ENCODE assay signal across 20 mouse cellular contexts in the genomic region with DNA sequence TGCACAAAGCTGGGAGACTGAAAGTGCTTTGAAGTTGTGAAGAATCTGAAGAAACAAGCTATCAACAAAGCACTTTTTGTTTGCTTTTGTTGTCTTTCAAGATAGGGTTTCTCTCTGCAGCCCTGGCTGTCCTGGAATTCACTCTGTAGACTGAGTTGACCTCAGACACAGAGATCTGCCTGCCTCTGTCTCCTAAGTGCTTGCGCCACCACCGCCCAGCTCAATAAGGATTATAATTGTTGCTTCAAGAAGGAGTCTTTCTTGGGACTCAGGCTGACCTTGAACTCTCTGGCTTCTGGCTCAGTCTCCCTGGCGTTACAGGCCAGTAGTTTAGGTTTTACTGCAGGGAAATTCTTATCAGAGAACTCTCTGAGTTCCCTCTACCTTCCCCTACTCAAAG. TPM values are rescaled to one million over a fixed set of nuclear protein-coding genes. Genes with fewer than 3 reads are reported as not detected.
A peak's percentile ranks its signal among the peaks of the same experiment; 100 is the strongest.
DNase-seq lines count a peak whose midpoint lies in the region; ATAC-seq lines count a peak whose summit lies in the region.
"Had no signal": no experiment of that assay in that cellular context is flagged by ENCODE, and none has a peak within 500 bp of the region (broad histone marks: within the 10 kb centered on the region; RNA-seq: fewer than 3 reads in every experiment).

No protein-coding gene starts in this region.

- no peaks in the 10 kb centered on the region for H3K36me3 ChIP-seq in forebrain, embryonic 10.5 days (replicated peaks)
- H3K36me3 ChIP-seq in forebrain, embryonic 12.5 days (replicated peaks) = no peaks in the 10 kb centered on the region
- no peaks in the 10 kb centered on the region for H3K36me3 ChIP-seq in kidney, embryonic 14.5 days (ENCODE audit: control insufficient read depth, insufficient read depth, low read length)
- 0 out of 2 replicates have a peak, but pooled peaks cover 1% of the 10 kb centered on the region for H3K36me3 ChIP-seq in liver, embryonic 13.5 days
- H3K36me3 ChIP-seq in liver, embryonic 11.5 days (ENCODE audit: control insufficient read depth, insufficient read depth, low read length) = no peaks in the 10 kb centered on the region
- no peaks in the 10 kb centered on the region for H3K36me3 ChIP-seq in neural tube, embryonic 15.5 days
- H3K36me3 ChIP-seq: limb, embryonic 12.5 days; midbrain, embryonic 12.5 days; stomach, embryonic 15.5 days had no signal

- ATAC-seq in forebrain, embryonic 12.5 days (ENCODE audit: low FRiP score) = no peak
- no peak for ATAC-seq in kidney, embryonic 14.5 days (ENCODE audit: low FRiP score, low TSS enrichment)
- no peak for ATAC-seq in liver, embryonic 13.5 days (ENCODE audit: low read depth)
- no peak for ATAC-seq in liver, embryonic 11.5 days (replicated peaks; ENCODE audit: low FRiP score)
- ATAC-seq in neural tube, embryonic 15.5 days (ENCODE audit: low FRiP score) = no peak
- ATAC-seq: forebrain, embryonic 13.5 days had no signal

- 94% methylated on average over 3 of the region's 3 CpGs for WGBS in forebrain, embryonic 10.5 days
- 85% methylated on average over 3 of the region's 3 CpGs for WGBS in forebrain, embryonic 12.5 days
- WGBS in kidney, embryonic 14.5 days = 83% methylated on average over 3 of the region's 3 CpGs
- 64% methylated on average over 3 of the region's 3 CpGs for WGBS in liver, embryonic 13.5 days (ENCODE audit: insufficient replicate concordance)
- 80% methylated on average over 3 of the region's 3 CpGs for WGBS in liver, embryonic 11.5 days
- WGBS in neural tube, embryonic 15.5 days = 89% methylated on average over 3 of the region's 3 CpGs

- H3K9ac ChIP-seq in forebrain, embryonic 12.5 days = no peak overlapping the region
- H3K9ac ChIP-seq in kidney, embryonic 14.5 days (ENCODE audit: low read depth, low read length) = no peak overlapping the region
- H3K9ac ChIP-seq in liver, embryonic 13.5 days = no peak overlapping the region
- H3K9ac ChIP-seq in liver, embryonic 11.5 days (ENCODE audit: low read depth, low read length) = no peak overlapping the region
- H3K9ac ChIP-seq in neural tube, embryonic 15.5 days (replicated peaks) = no peak overlapping the region
- H3K9ac ChIP-seq: forebrain, embryonic 13.5 days; hindbrain, embryonic 14.5 days; limb, embryonic 12.5 days; midbrain, embryonic 12.5 days; stomach, embryonic 15.5 days had no signal

- H3K9me3 ChIP-seq in forebrain, embryonic 10.5 days = no peaks in the 10 kb centered on the region
- no peaks in the 10 kb centered on the region for H3K9me3 ChIP-seq in forebrain, embryonic 12.5 days
- no peaks in the 10 kb centered on the region for H3K9me3 ChIP-seq in kidney, embryonic 14.5 days (ENCODE audit: control insufficient read depth, low read length)
- no peaks in the 10 kb centered on the region for H3K9me3 ChIP-seq in liver, embryonic 13.5 days (replicated peaks)
- no peaks in the 10 kb centered on the region for H3K9me3 ChIP-seq in liver, embryonic 11.5 days (ENCODE audit: control insufficient read depth, low read length)
- H3K9me3 ChIP-seq in neural tube, embryonic 15.5 days (replicated peaks) = no peaks in the 10 kb centered on the region
- H3K9me3 ChIP-seq: forebrain, embryonic 13.5 days; limb, embryonic 12.5 days; midbrain, embryonic 12.5 days; stomach, embryonic 15.5 days had no signal

- peaks cover 36% of the 10 kb centered on the region for H3K4me1 ChIP-seq in forebrain, embryonic 10.5 days
- peaks cover 18% of the 10 kb centered on the region for H3K4me1 ChIP-seq in forebrain, embryonic 12.5 days
- peaks cover 19% of the 10 kb centered on the region; the same call in 1 of the 2 replicates for H3K4me1 ChIP-seq in kidney, embryonic 14.5 days (ENCODE audit: control insufficient read depth, insufficient read depth, low read length)
- peaks cover 63% of the 10 kb centered on the region for H3K4me1 ChIP-seq in liver, embryonic 13.5 days (replicated peaks)
- peaks cover 19% of the 10 kb centered on the region for H3K4me1 ChIP-seq in liver, embryonic 11.5 days (replicated peaks; ENCODE audit: control insufficient read depth, insufficient read depth, low read length)
- H3K4me1 ChIP-seq in neural tube, embryonic 15.5 days = peaks cover 23% of the 10 kb centered on the region

- no peak overlapping the region for H3K4me2 ChIP-seq in forebrain, embryonic 12.5 days
- no peak overlapping the region for H3K4me2 ChIP-seq in kidney, embryonic 14.5 days (replicated peaks; ENCODE audit: low read depth, low read length)
- no peak overlapping the region for H3K4me2 ChIP-seq in liver, embryonic 13.5 days
- H3K4me2 ChIP-seq in liver, embryonic 11.5 days = no peak overlapping the region
- H3K4me2 ChIP-seq in neural tube, embryonic 15.5 days = no peak overlapping the region
- H3K4me2 ChIP-seq: forebrain, embryonic 13.5 days; hindbrain, embryonic 14.5 days; limb, embryonic 12.5 days; midbrain, embryonic 12.5 days; stomach, embryonic 15.5 days had no signal

- no peak overlapping the region for H3K4me3 ChIP-seq in forebrain, embryonic 10.5 days
- H3K4me3 ChIP-seq in forebrain, embryonic 12.5 days (replicated peaks) = no peak overlapping the region
- no peak overlapping the region for H3K4me3 ChIP-seq in kidney, embryonic 14.5 days (ENCODE audit: low read length)
- H3K4me3 ChIP-seq in liver, embryonic 13.5 days (replicated peaks) = no peak overlapping the region
- no peak overlapping the region for H3K4me3 ChIP-seq in liver, embryonic 11.5 days (ENCODE audit: low read depth, low read length)
- no peak overlapping the region for H3K4me3 ChIP-seq in neural tube, embryonic 15.5 days (replicated peaks)
- H3K4me3 ChIP-seq: forebrain, embryonic 13.5 days; gastrocnemius, adult 2 months; limb, embryonic 12.5 days; midbrain, embryonic 12.5 days; stomach, embryonic 15.5 days had no signal

- DNase-seq in forebrain, embryonic 10.5 days (ENCODE audit: extremely low spot score, low spot score) = no peak
- DNase-seq in kidney, postnatal 36 days = no peak
- no peak for DNase-seq in liver, embryonic 13.5 days
- DNase-seq in liver, embryonic 11.5 days (ENCODE audit: low spot score) = no peak
- no peak for DNase-seq in cerebellum, adult 18-20 months
- DNase-seq: adrenal gland, adult 8-10 months; cerebellum, adult 11-12 months; cerebellum, postnatal 14 days; gastrocnemius, adult 2 months; heart, postnatal 4 days; kidney, postnatal 10 days; lung, adult 2 months had no signal

- H3K27ac ChIP-seq in forebrain, embryonic 10.5 days = 0 out of 2 replicates have a peak overlapping the region, but pooled peaks have one; percentile 13
- H3K27ac ChIP-seq in forebrain, embryonic 12.5 days = no peak overlapping the region
- peak overlapping the region; percentile 57; the same call in 1 of the 2 replicates for H3K27ac ChIP-seq in kidney, embryonic 14.5 days (ENCODE audit: low read depth, low read length)
- H3K27ac ChIP-seq in liver, embryonic 13.5 days = peak overlapping the region; percentile 91
- no peak overlapping the region for H3K27ac ChIP-seq in liver, embryonic 11.5 days (ENCODE audit: low read depth, low read length)
- H3K27ac ChIP-seq in neural tube, embryonic 15.5 days (replicated peaks) = no peak overlapping the region
- H3K27ac ChIP-seq: forebrain, embryonic 13.5 days; hindbrain, embryonic 14.5 days; limb, embryonic 12.5 days; midbrain, embryonic 12.5 days; stomach, embryonic 15.5 days had no signal

- H3K27me3 ChIP-seq in forebrain, embryonic 10.5 days (ENCODE audit: poor library complexity, severe bottlenecking) = no peaks in the 10 kb centered on the region
- no peaks in the 10 kb centered on the region for H3K27me3 ChIP-seq in forebrain, embryonic 12.5 days
- H3K27me3 ChIP-seq in kidney, embryonic 14.5 days (ENCODE audit: control insufficient read depth, insufficient read depth, low read length) = no peaks in the 10 kb centered on the region
- H3K27me3 ChIP-seq in liver, embryonic 13.5 days = no peaks in the 10 kb centered on the region
- H3K27me3 ChIP-seq in liver, embryonic 11.5 days (replicated peaks; ENCODE audit: control insufficient read depth, insufficient read depth, low read length) = no peaks in the 10 kb centered on the region
- no peaks in the 10 kb centered on the region for H3K27me3 ChIP-seq in neural tube, embryonic 15.5 days (replicated peaks)
- H3K27me3 ChIP-seq: forebrain, embryonic 13.5 days; limb, embryonic 12.5 days; midbrain, embryonic 12.5 days; stomach, embryonic 15.5 days had no signal

RNA-seq across cellular contexts. Expression of a gene that starts 2.8 kb away (rescaled TPM):
- 76.9 and 82.3 TPM in 2 replicates for polyA plus RNA-seq in forebrain, embryonic 10.5 days (2016; fragmentation: Nextera tagmentation; extraction: Ambion mirVana)
- polyA plus RNA-seq in forebrain, embryonic 12.5 days (2016; fragmentation: Nextera tagmentation; extraction: Ambion mirVana) = 107 and 108 TPM in 2 replicates
- polyA plus RNA-seq in kidney, embryonic 14.5 days (2014; fragmentation: Nextera tagmentation; extraction: Ambion mirVana) = 97.8 and 143 TPM in 2 replicates
- 81.7 and 96.5 TPM in 2 replicates for polyA plus RNA-seq in liver, embryonic 13.5 days (2015; fragmentation: Nextera tagmentation; extraction: Ambion mirVana)
- polyA plus RNA-seq in liver, embryonic 11.5 days (2014; fragmentation: Nextera tagmentation; extraction: Ambion mirVana) = 95.8 and 97.9 TPM in 2 replicates
- polyA plus RNA-seq in neural tube, embryonic 15.5 days (2015; fragmentation: Nextera tagmentation; extraction: Ambion mirVana) = 73.5 and 75.5 TPM in 2 replicates

RNA-seq across cellular contexts. Expression of a gene that starts 51.8 kb away (rescaled TPM):
- 460 and 496 TPM in 2 replicates for polyA plus RNA-seq in forebrain, embryonic 10.5 days (2016; fragmentation: Nextera tagmentation; extraction: Ambion mirVana)
- 439 and 463 TPM in 2 replicates for polyA plus RNA-seq in forebrain, embryonic 12.5 days (2016; fragmentation: Nextera tagmentation; extraction: Ambion mirVana)
- 403 and 409 TPM in 2 replicates for polyA plus RNA-seq in kidney, embryonic 14.5 days (2014; fragmentation: Nextera tagmentation; extraction: Ambion mirVana)
- 183 and 200 TPM in 2 replicates for polyA plus RNA-seq in liver, embryonic 13.5 days (2015; fragmentation: Nextera tagmentation; extraction: Ambion mirVana)
- polyA plus RNA-seq in liver, embryonic 11.5 days (2014; fragmentation: Nextera tagmentation; extraction: Ambion mirVana) = 310 and 327 TPM in 2 replicates
- polyA plus RNA-seq in neural tube, embryonic 15.5 days (2015; fragmentation: Nextera tagmentation; extraction: Ambion mirVana) = 358 and 359 TPM in 2 replicates

Comparison
In these comparisons a context has a peak if more than half of its experiments do, and no peak if none do; other contexts are left out.
1. H3K27ac ChIP-seq: peak in forebrain, embryonic 10.5 days (single experiment), kidney, embryonic 14.5 days (single experiment) and liver, embryonic 13.5 days (single experiment); none in forebrain, embryonic 12.5 days (single experiment), liver, embryonic 11.5 days (single experiment) and neural tube, embryonic 15.5 days (single experiment).